Mouse (Mus musculus): Measurements from ENCODE around the gene Armc6. TPM values are rescaled to one million over a fixed set of nuclear protein-coding genes. Genes with fewer than 3 reads are reported as not detected.
A peak's percentile ranks its signal among the peaks of the same experiment; 100 is the strongest.
"Not testable (repeated sequence)": the region's sequence is repeated elsewhere in the genome, so short reads cannot be mapped to it uniquely, and the experiment has no call there.

Gene Armc6
- total RNA-seq, 2 experiments from 2014 or later: 26.4 TPM; not detected in 1

GRCm38 (mm10) chr8:70234781-70235128 lies 489 bp upstream of the Armc6 start:
- no peak; the same call in 1 of the 2 replicates for ATAC-seq (replicated peaks; ENCODE audit: low FRiP score, poor library complexity, severe bottlenecking)

GRCm38 (mm10) chr8:70233606-70234005 lies 660 bp downstream of the Armc6 start:
- ATAC-seq (replicated peaks; ENCODE audit: low FRiP score, poor library complexity, severe bottlenecking): no peak

- ATAC-seq (replicated peaks; ENCODE audit: low FRiP score, poor library complexity, severe bottlenecking): no peak
Observed at GRCm38 (mm10) chr8:70230837-70231236, 3.4 kb downstream of the Armc6 start.

GRCm38 (mm10) chr8:70227997-70228396 lies 6.3 kb downstream of the Armc6 start:
- ATAC-seq (replicated peaks; ENCODE audit: low FRiP score, poor library complexity, severe bottlenecking): no peak

- 0 out of 2 replicates have a peak, but pooled peaks have one; percentile 49 for ATAC-seq (replicated peaks; ENCODE audit: low FRiP score, poor library complexity, severe bottlenecking)
Observed at GRCm38 (mm10) chr8:70223341-70223740, 10.9 kb downstream of the Armc6 start.

GRCm38 (mm10) chr8:70222041-70222440 lies 12.2 kb downstream of the Armc6 start:
- ATAC-seq (replicated peaks; ENCODE audit: low FRiP score, poor library complexity, severe bottlenecking): no peak

- ATAC-seq (replicated peaks; ENCODE audit: low FRiP score, poor library complexity, severe bottlenecking): no peak
Observed at GRCm38 (mm10) chr8:70220911-70221310, 13.4 kb downstream of the Armc6 start.

GRCm38 (mm10) chr8:70220236-70220840 lies 13.9 kb downstream of the Armc6 start:
- ATAC-seq (replicated peaks; ENCODE audit: low FRiP score, poor library complexity, severe bottlenecking): no peak

- ATAC-seq (replicated peaks; ENCODE audit: low FRiP score, poor library complexity, severe bottlenecking): no peak
Observed at GRCm38 (mm10) chr8:70219107-70219684, 15.1 kb downstream of the Armc6 start.

GRCm38 (mm10) chr8:70217441-70217840 lies 16.8 kb downstream of the Armc6 start:
- no peak for ATAC-seq (replicated peaks; ENCODE audit: low FRiP score, poor library complexity, severe bottlenecking)

- ATAC-seq (replicated peaks; ENCODE audit: low FRiP score, poor library complexity, severe bottlenecking): no peak
Observed at GRCm38 (mm10) chr8:70216566-70216965, 17.7 kb downstream of the Armc6 start.

- ATAC-seq (replicated peaks; ENCODE audit: low FRiP score, poor library complexity, severe bottlenecking): not testable (repeated sequence)
Observed at GRCm38 (mm10) chr8:70216161-70216560, 18.1 kb downstream of the Armc6 start.

- no peak for ATAC-seq (replicated peaks; ENCODE audit: low FRiP score, poor library complexity, severe bottlenecking)
Observed at GRCm38 (mm10) chr8:70215092-70215491, 19.2 kb downstream of the Armc6 start.

- no peak for ATAC-seq (replicated peaks; ENCODE audit: low FRiP score, poor library complexity, severe bottlenecking)
Observed at GRCm38 (mm10) chr8:70214411-70214810, 19.9 kb downstream of the Armc6 start.

- ATAC-seq (replicated peaks; ENCODE audit: low FRiP score, poor library complexity, severe bottlenecking): peak; percentile 88
Observed at GRCm38 (mm10) chr8:70212112-70213055, 21.9 kb downstream of the Armc6 start, which contains the start of gene Slc25a42. TSS of gene Slc25a42 (minus strand) at chr8:70212305.

- ATAC-seq (replicated peaks; ENCODE audit: low FRiP score, poor library complexity, severe bottlenecking): 0 out of 2 replicates have a peak, but pooled peaks have one; percentile 20
Observed at GRCm38 (mm10) chr8:70211726-70212111, 22.5 kb downstream of the Armc6 start.

GRCm38 (mm10) chr8:70211275-70211674 lies 23.0 kb downstream of the Armc6 start:
- ATAC-seq (replicated peaks; ENCODE audit: low FRiP score, poor library complexity, severe bottlenecking): no peak

- ATAC-seq (replicated peaks; ENCODE audit: low FRiP score, poor library complexity, severe bottlenecking): no peak
Observed at GRCm38 (mm10) chr8:70210538-70210937, 23.7 kb downstream of the Armc6 start.

GRCm38 (mm10) chr8:70208130-70208529 lies 26.1 kb downstream of the Armc6 start:
- ATAC-seq (replicated peaks; ENCODE audit: low FRiP score, poor library complexity, severe bottlenecking): no peak

- ATAC-seq (replicated peaks; ENCODE audit: low FRiP score, poor library complexity, severe bottlenecking): no peak
Observed at GRCm38 (mm10) chr8:70204757-70205156, 29.5 kb downstream of the Armc6 start.

GRCm38 (mm10) chr8:70203072-70203471 lies 31.2 kb downstream of the Armc6 start:
- no peak for ATAC-seq (replicated peaks; ENCODE audit: low FRiP score, poor library complexity, severe bottlenecking)
